Mouse (Mus musculus) forebrain, embryonic 11.5 days (tissue): Measurements from ENCODE around the gene Pou2af1. TPM values are rescaled to one million over a fixed set of nuclear protein-coding genes. Genes with fewer than 3 reads are reported as not detected.

ENCODE experiments used
- ATAC-seq: fragments of 200-750 bp; cut with Nextera tagmentation; replicated peaks from 2 replicates; pipeline ENCODE4 v1.8.0; 2017; ENCODE audit warnings: moderate TSS enrichment; ENCODE audit not compliant: low FRiP score
- DNase-seq: peaks from one replicate; pipeline ENCODE4 v3.0.0-alpha.2; 2017; ENCODE audit warnings: low spot score
- H3K27ac ChIP-seq: fragments of 300-500 bp; sonication (generic); 2 replicates; pipeline ENCODE4 v1.5.1; 2014; ENCODE audit warnings: low read depth, low read length
- H3K27me3 ChIP-seq: fragments of 300-500 bp; sonication (generic); 2 replicates; pipeline ENCODE4 v1.6.1; 2014; ENCODE audit warnings: mild to moderate bottlenecking, low read length, mixed read lengths; ENCODE audit not compliant: control insufficient read depth, insufficient read depth
- H3K36me3 ChIP-seq: fragments of 300-500 bp; sonication (generic); 2 replicates; pipeline ENCODE4 v1.6.1; 2014; ENCODE audit warnings: mild to moderate bottlenecking, low read length, moderate library complexity, mixed read lengths; ENCODE audit not compliant: control insufficient read depth, insufficient read depth
- H3K4me1 ChIP-seq: fragments of 300-500 bp; sonication (generic); replicated peaks from 2 replicates; pipeline ENCODE4 v1.6.1; 2014; ENCODE audit warnings: low read length, mixed read lengths; ENCODE audit not compliant: control insufficient read depth, insufficient read depth
- H3K4me2 ChIP-seq: fragments of 300-500 bp; sonication (generic); 2 replicates; pipeline ENCODE4 v1.6.1; 2014; ENCODE audit warnings: low read depth, mild to moderate bottlenecking, low read length, moderate library complexity, mixed read lengths; ENCODE audit not compliant: severe bottlenecking
- H3K4me3 ChIP-seq: fragments of 300-500 bp; sonication (generic); 2 replicates; pipeline ENCODE4 v1.5.1; 2014; ENCODE audit warnings: low read depth, low read length
- H3K9ac ChIP-seq: fragments of 300-500 bp; sonication (generic); 2 replicates; pipeline ENCODE4 v1.6.1; 2014; ENCODE audit warnings: low read length
- H3K9me3 ChIP-seq: fragments of 300-500 bp; sonication (generic); 2 replicates; pipeline ENCODE4 v1.6.1; 2016; ENCODE audit warnings: low read length, mixed read lengths; ENCODE audit not compliant: control insufficient read depth
- WGBS: fragments of 180-500 bp; shearing (Covaris S2); extraction: QIAGEN DNeasy Blood & Tissue Kit; methylation state at CpG from one replicate; pipeline ENCODE4 v1.1.7; 2014; 5-methylcytosine and 5-hydroxymethylcytosine counted together
- polyA plus RNA-seq: library from polyadenylated mRNA; unstranded; fragments of >200 nt; fragmentation: Nextera tagmentation; extraction: Ambion mirVana; gene quantifications from 2 replicates; pipeline ENCODE4 v1.2.1, GENCODE M21; 2014

Pou2af1 gene
- polyA plus RNA-seq, 1 experiment from 2014 or later, result not detected

- H3K9ac ChIP-seq, result no peak overlapping the region
- H3K27ac ChIP-seq, result no peak overlapping the region
- no peak overlapping the region for H3K4me3 ChIP-seq
- H3K36me3 ChIP-seq, result no peaks in the 10 kb centered on the region
- no peaks in the 10 kb centered on the region for H3K9me3 ChIP-seq
- DNase-seq (no peak), ATAC-seq (no peak)
- H3K4me2 ChIP-seq, result no peak overlapping the region
- no peaks in the 10 kb centered on the region for H3K27me3 ChIP-seq
- H3K4me1 ChIP-seq, result no peaks in the 10 kb centered on the region
- WGBS, result 83% methylated on average over 6 of the region's 6 CpGs
These were observed 2.3 kb upstream of the Pou2af1 start for GRCm38 (mm10) chr9:51211191-51211590.

- H3K4me3 ChIP-seq, result no peak overlapping the region
- no peak overlapping the region for H3K4me2 ChIP-seq
- ATAC-seq, result no peak
- H3K36me3 ChIP-seq, result no peaks in the 10 kb centered on the region
- H3K27ac ChIP-seq, result no peak overlapping the region
- no peaks in the 10 kb centered on the region for H3K4me1 ChIP-seq
- H3K27me3 ChIP-seq, result no peaks in the 10 kb centered on the region
- WGBS, result 92% methylated on average over 6 of the region's 6 CpGs
- DNase-seq, result no peak
- no peaks in the 10 kb centered on the region for H3K9me3 ChIP-seq
- H3K9ac ChIP-seq, result no peak overlapping the region
These were observed 275 bp downstream of the Pou2af1 start for GRCm38 (mm10) chr9:51213729-51214237.

GRCm38 (mm10) chr9:51215311-51215710, 1.8 kb downstream of the Pou2af1 start:
- Histone ChIP-seq H3K27ac (no peak overlapping the region), H3K36me3 (no peaks in the 10 kb centered on the region), H3K4me3 (no peak overlapping the region), H3K9ac (no peak overlapping the region), H3K27me3 (no peaks in the 10 kb centered on the region), H3K4me1 (no peaks in the 10 kb centered on the region), H3K9me3 (no peaks in the 10 kb centered on the region), H3K4me2 (no peak overlapping the region)
- WGBS, result 53% methylated on average over 4 of the region's 4 CpGs
- ATAC-seq (no peak), DNase-seq (no peak)

- WGBS, result 88% methylated on average over 6 of the region's 6 CpGs
- Histone ChIP-seq H3K27ac (no peak overlapping the region), H3K4me3 (no peak overlapping the region), H3K9ac (no peak overlapping the region), H3K4me1 (no peaks in the 10 kb centered on the region), H3K9me3 (no peaks in the 10 kb centered on the region), H3K36me3 (no peaks in the 10 kb centered on the region), H3K27me3 (no peaks in the 10 kb centered on the region), H3K4me2 (no peak overlapping the region)
- ATAC-seq, result no peak
- DNase-seq, result no peak
These were observed 2.4 kb downstream of the Pou2af1 start for GRCm38 (mm10) chr9:51215949-51216348.

- Histone ChIP-seq H3K36me3 (no peaks in the 10 kb centered on the region), H3K27ac (no peak overlapping the region), H3K9ac (no peak overlapping the region), H3K4me3 (no peak overlapping the region), H3K4me1 (no peaks in the 10 kb centered on the region), H3K4me2 (no peak overlapping the region), H3K27me3 (no peaks in the 10 kb centered on the region), H3K9me3 (no peaks in the 10 kb centered on the region)
- no peak for ATAC-seq
- DNase-seq, result no peak
- 88% methylated on average over 5 of the region's 5 CpGs for WGBS
These were observed 12.2 kb downstream of the Pou2af1 start for GRCm38 (mm10) chr9:51225636-51226166.

- Histone ChIP-seq H3K9ac (no peak overlapping the region), H3K27me3 (no peaks in the 10 kb centered on the region), H3K36me3 (no peaks in the 10 kb centered on the region), H3K4me2 (no peak overlapping the region), H3K27ac (no peak overlapping the region), H3K4me3 (no peak overlapping the region), H3K9me3 (no peaks in the 10 kb centered on the region), H3K4me1 (no peaks in the 10 kb centered on the region)
- 86% methylated on average over 4 of the region's 4 CpGs for WGBS
- DNase-seq, result no peak
- no peak for ATAC-seq
These were observed 17.3 kb downstream of the Pou2af1 start for GRCm38 (mm10) chr9:51230701-51231389.

- Histone ChIP-seq H3K4me3 (no peak overlapping the region), H3K9me3 (no peaks in the 10 kb centered on the region), H3K27ac (no peak overlapping the region), H3K27me3 (no peaks in the 10 kb centered on the region), H3K36me3 (no peaks in the 10 kb centered on the region), H3K9ac (no peak overlapping the region), H3K4me1 (no peaks in the 10 kb centered on the region), H3K4me2 (no peak overlapping the region)
- DNase-seq (no peak), ATAC-seq (no peak)
- 96% methylated on average over 8 of the region's 8 CpGs for WGBS
These were observed 18.7 kb downstream of the Pou2af1 start for GRCm38 (mm10) chr9:51232163-51232562.

GRCm38 (mm10) chr9:51238741-51239385, 25.4 kb downstream of the Pou2af1 start:
- Histone ChIP-seq H3K9me3 (no peaks in the 10 kb centered on the region), H3K27ac (no peak overlapping the region), H3K4me1 (no peaks in the 10 kb centered on the region), H3K4me3 (no peak overlapping the region), H3K27me3 (no peaks in the 10 kb centered on the region), H3K4me2 (no peak overlapping the region), H3K9ac (no peak overlapping the region), H3K36me3 (no peaks in the 10 kb centered on the region)
- 72% methylated on average over 12 of the region's 12 CpGs for WGBS
- ATAC-seq, result no peak
- DNase-seq, result no peak
